Mouse (Mus musculus) megakaryocyte, embryonic 14.5 days (primary cell): ENCODE data around the gene Astn1. TPM values are rescaled to one million over a fixed set of nuclear protein-coding genes. Genes with fewer than 3 reads are reported as not detected.

ENCODE experiments used
- H3K27me3 ChIP-seq: replicated peaks from 2 replicates; pipeline ENCODE3; 2012; ENCODE audit warnings: inconsistent platforms
- H3K36me3 ChIP-seq: replicated peaks from 2 replicates; pipeline ENCODE3; 2012; ENCODE audit warnings: low read length, inconsistent platforms, mixed read lengths
- H3K4me1 ChIP-seq: 2 replicates; pipeline ENCODE4 v1.6.1; 2012; ENCODE audit warnings: inconsistent platforms
- H3K4me3 ChIP-seq: replicated peaks from 2 replicates; pipeline ENCODE3; 2012; ENCODE audit warnings: moderate library complexity, mild to moderate bottlenecking, inconsistent platforms
- H3K9me3 ChIP-seq: 2 replicates; pipeline ENCODE4 v1.6.1; 2012; ENCODE audit warnings: inconsistent platforms
- FLI1 ChIP-seq: IDR thresholded peaks from 2 replicates; pipeline ENCODE4 v1.6.1; 2012; ENCODE audit warnings: low read length, inconsistent platforms, mixed read lengths
- GATA1 ChIP-seq: IDR thresholded peaks from 3 replicates; pipeline ENCODE4 v1.6.1; 2012; ENCODE audit warnings: mixed read lengths, low read length, inconsistent platforms, borderline replicate concordance
- polyA plus RNA-seq: library from polyadenylated mRNA; stranded (reverse); fragments of >175 nt; gene quantifications from 2 replicates; pipeline ENCODE4 v1.2.3, GENCODE M21; 2012; ENCODE audit warnings: low replicate concordance; ENCODE audit not compliant: insufficient read depth

Astn1 gene
- polyA plus RNA-seq, 1 experiment, result not detected

- TF ChIP-seq FLI1 (no peak), GATA1 (no peak)
- peak overlapping the region; percentile 47 for H3K4me3 ChIP-seq
- no peaks in the 10 kb centered on the region for H3K36me3 ChIP-seq
- H3K27me3 ChIP-seq, result no peaks in the 10 kb centered on the region
- H3K4me1 ChIP-seq, result no peaks in the 10 kb centered on the region
- peaks cover 30% of the 10 kb centered on the region for H3K9me3 ChIP-seq
These were observed 148.6 kb downstream of the Astn1 start for GRCm38 (mm10) chr1:158510478-158511207.

GRCm38 (mm10) chr1:158512089-158512488, 150.0 kb downstream of the Astn1 start:
- no peaks in the 10 kb centered on the region for H3K4me1 ChIP-seq
- no peak for TF ChIP-seq FLI1
- TF ChIP-seq GATA1, result no peak
- peaks cover 34% of the 10 kb centered on the region for H3K9me3 ChIP-seq
- no peaks in the 10 kb centered on the region for H3K36me3 ChIP-seq
- no peaks in the 10 kb centered on the region for H3K27me3 ChIP-seq
- no peak overlapping the region for H3K4me3 ChIP-seq

GRCm38 (mm10) chr1:158512636-158513035, 150.6 kb downstream of the Astn1 start:
- Histone ChIP-seq H3K4me1 (no peaks in the 10 kb centered on the region), H3K36me3 (no peaks in the 10 kb centered on the region), H3K27me3 (no peaks in the 10 kb centered on the region), H3K4me3 (no peak overlapping the region), H3K9me3 (peaks cover 31% of the 10 kb centered on the region)
- TF ChIP-seq GATA1, result no peak
- no peak for TF ChIP-seq FLI1

- Histone ChIP-seq H3K9me3 (peaks cover 29% of the 10 kb centered on the region), H3K4me3 (no peak overlapping the region), H3K4me1 (no peaks in the 10 kb centered on the region), H3K27me3 (no peaks in the 10 kb centered on the region), H3K36me3 (no peaks in the 10 kb centered on the region)
- TF ChIP-seq FLI1 (no peak), GATA1 (no peak)
These were observed 151.5 kb downstream of the Astn1 start for GRCm38 (mm10) chr1:158513572-158513971.

GRCm38 (mm10) chr1:158516558-158516957, 154.5 kb downstream of the Astn1 start:
- H3K9me3 ChIP-seq, result peaks cover 16% of the 10 kb centered on the region
- no peaks in the 10 kb centered on the region for H3K36me3 ChIP-seq
- H3K27me3 ChIP-seq, result no peaks in the 10 kb centered on the region
- no peak for TF ChIP-seq FLI1
- no peak for TF ChIP-seq GATA1
- H3K4me3 ChIP-seq, result no peak overlapping the region
- H3K4me1 ChIP-seq, result no peaks in the 10 kb centered on the region

GRCm38 (mm10) chr1:158536195-158536594, 174.1 kb downstream of the Astn1 start:
- no peaks in the 10 kb centered on the region for H3K4me1 ChIP-seq
- no peak for TF ChIP-seq FLI1
- TF ChIP-seq GATA1, result no peak
- no peaks in the 10 kb centered on the region for H3K27me3 ChIP-seq
- H3K9me3 ChIP-seq, result no peaks in the 10 kb centered on the region
- no peaks in the 10 kb centered on the region for H3K36me3 ChIP-seq
- H3K4me3 ChIP-seq, result no peak overlapping the region

- no peaks in the 10 kb centered on the region for H3K9me3 ChIP-seq
- no peaks in the 10 kb centered on the region for H3K4me1 ChIP-seq
- TF ChIP-seq FLI1 (no peak), GATA1 (no peak)
- no peaks in the 10 kb centered on the region for H3K27me3 ChIP-seq
- no peaks in the 10 kb centered on the region for H3K36me3 ChIP-seq
- H3K4me3 ChIP-seq, result no peak overlapping the region
These were observed 174.8 kb downstream of the Astn1 start for GRCm38 (mm10) chr1:158536867-158537266.

- no peaks in the 10 kb centered on the region for H3K27me3 ChIP-seq
- peaks cover 10% of the 10 kb centered on the region for H3K9me3 ChIP-seq
- no peaks in the 10 kb centered on the region for H3K36me3 ChIP-seq
- no peak for TF ChIP-seq GATA1
- TF ChIP-seq FLI1, result no peak
- H3K4me3 ChIP-seq, result no peak overlapping the region
- H3K4me1 ChIP-seq, result no peaks in the 10 kb centered on the region
These were observed 183.0 kb downstream of the Astn1 start for GRCm38 (mm10) chr1:158545095-158545494.

- no peaks in the 10 kb centered on the region for H3K4me1 ChIP-seq
- TF ChIP-seq FLI1 (no peak), GATA1 (no peak)
- no peaks in the 10 kb centered on the region for H3K36me3 ChIP-seq
- peaks cover 16% of the 10 kb centered on the region for H3K9me3 ChIP-seq
- H3K4me3 ChIP-seq, result no peak overlapping the region
- H3K27me3 ChIP-seq, result no peaks in the 10 kb centered on the region
These were observed 184.4 kb downstream of the Astn1 start for GRCm38 (mm10) chr1:158546513-158546912.

GRCm38 (mm10) chr1:158547592-158548211, 185.6 kb downstream of the Astn1 start:
- no peak overlapping the region for H3K4me3 ChIP-seq
- H3K27me3 ChIP-seq, result no peaks in the 10 kb centered on the region
- H3K36me3 ChIP-seq, result no peaks in the 10 kb centered on the region
- H3K4me1 ChIP-seq, result no peaks in the 10 kb centered on the region
- peaks cover 27% of the 10 kb centered on the region for H3K9me3 ChIP-seq
- no peak for TF ChIP-seq GATA1
- no peak for TF ChIP-seq FLI1
